Mouse (Mus musculus): ENCODE data around the gene Bahd1. TPM values are rescaled to one million over a fixed set of nuclear protein-coding genes. Genes with fewer than 3 reads are reported as not detected.

The Bahd1 gene
- polyA plus RNA-seq, 1 experiment from 2014 or later: 3.8 TPM

GRCm38 (mm10) chr2:118959644-118960043 is 59.5 kb downstream of the Bahd1 start:
- WGBS: 14% methylated on average over 2 of the region's 2 CpGs
- Histone ChIP-seq H3K27ac (no peak overlapping the region), H3K4me1 (no peaks in the 10 kb centered on the region), H3K27me3 (no peaks in the 10 kb centered on the region), H3K9me3 (replicated peaks) (no peaks in the 10 kb centered on the region), H3K4me2 (no peak overlapping the region), H3K9ac (no peak overlapping the region), H3K36me3 (no peaks in the 10 kb centered on the region), H3K4me3 (replicated peaks) (no peak overlapping the region)
- no peak for ATAC-seq (replicated peaks; ENCODE audit: low FRiP score)

- Histone ChIP-seq H3K4me1 (no peaks in the 10 kb centered on the region), H3K27me3 (no peaks in the 10 kb centered on the region), H3K9ac (no peak overlapping the region), H3K4me2 (no peak overlapping the region), H3K27ac (no peak overlapping the region), H3K36me3 (no peaks in the 10 kb centered on the region), H3K4me3 (replicated peaks) (no peak overlapping the region), H3K9me3 (replicated peaks) (no peaks in the 10 kb centered on the region)
- 94% methylated on average over 2 of the region's 2 CpGs for WGBS
- ATAC-seq (replicated peaks; ENCODE audit: low FRiP score): no peak
Observed at GRCm38 (mm10) chr2:118960413-118960812, 60.2 kb downstream of the Bahd1 start.

DNA sequence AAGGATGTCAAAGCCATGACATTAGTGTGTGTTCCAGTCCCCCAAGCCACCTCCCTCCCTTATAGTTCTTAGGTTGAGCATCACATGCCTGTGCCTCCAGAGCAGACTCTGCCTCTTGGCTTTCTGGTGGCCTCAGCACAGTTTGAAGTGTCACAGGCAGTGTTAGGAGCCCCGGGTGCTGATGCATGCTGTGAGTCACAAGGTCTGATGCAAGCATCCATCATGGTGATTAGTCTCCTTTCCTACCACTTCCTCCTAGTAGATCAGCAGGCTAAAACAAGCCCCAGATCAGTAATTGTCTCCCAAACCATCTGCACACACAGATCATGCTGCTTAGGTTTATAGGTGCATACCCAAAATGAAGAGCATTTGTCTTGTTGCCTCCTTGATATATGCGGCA is 61.4 kb downstream of the Bahd1 start:
- Histone ChIP-seq H3K27me3 (no peaks in the 10 kb centered on the region), H3K9ac (no peak overlapping the region), H3K4me1 (no peaks in the 10 kb centered on the region), H3K4me3 (replicated peaks) (no peak overlapping the region), H3K27ac (no peak overlapping the region), H3K9me3 (replicated peaks) (no peaks in the 10 kb centered on the region), H3K36me3 (no peaks in the 10 kb centered on the region), H3K4me2 (no peak overlapping the region)
- WGBS: 42% methylated on average over 2 of the region's 2 CpGs
- no peak for ATAC-seq (replicated peaks; ENCODE audit: low FRiP score)

DNA sequence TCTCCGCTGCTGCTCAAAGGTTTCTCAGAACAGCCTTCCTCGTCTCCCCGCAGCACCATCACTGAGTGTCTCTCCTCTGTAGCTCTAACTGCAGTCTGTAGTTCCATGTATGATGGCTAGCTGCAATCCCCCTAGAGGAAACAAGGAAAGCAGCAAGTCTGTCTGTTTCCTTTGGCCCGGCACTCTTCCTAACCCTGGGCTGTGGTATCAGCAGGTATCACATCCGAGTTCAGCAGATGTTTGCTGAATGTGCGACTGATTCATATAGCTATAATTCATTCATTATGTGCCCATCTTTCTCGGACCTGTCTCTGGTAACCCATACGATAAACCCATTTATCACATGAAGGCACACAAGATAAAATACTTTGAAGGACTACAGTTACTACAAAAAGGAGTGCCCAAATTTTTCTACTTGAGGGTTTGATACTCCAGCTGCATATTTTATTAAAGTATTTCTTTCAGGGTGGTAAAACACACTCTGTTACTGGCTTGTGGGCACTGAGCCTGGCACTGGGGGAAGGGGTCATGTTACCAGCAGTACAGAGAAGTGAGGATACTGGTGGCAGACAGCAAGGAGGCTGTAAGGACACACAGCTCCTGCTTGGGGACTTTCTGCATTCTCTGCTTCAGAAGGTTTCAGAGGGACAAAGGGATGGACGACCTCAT is 63.0 kb downstream of the Bahd1 start:
- WGBS: 51% methylated on average over 9 of the region's 9 CpGs
- Histone ChIP-seq H3K4me2 (no peak overlapping the region), H3K27ac (no peak overlapping the region), H3K36me3 (no peaks in the 10 kb centered on the region), H3K27me3 (no peaks in the 10 kb centered on the region), H3K9me3 (replicated peaks) (no peaks in the 10 kb centered on the region), H3K4me1 (no peaks in the 10 kb centered on the region), H3K4me3 (replicated peaks) (no peak overlapping the region), H3K9ac (no peak overlapping the region)
- ATAC-seq (replicated peaks; ENCODE audit: low FRiP score): 0 out of 2 replicates have a peak, but pooled peaks have one; percentile 18

GRCm38 (mm10) chr2:118963676-118964012 is 63.5 kb downstream of the Bahd1 start:
- ATAC-seq (replicated peaks; ENCODE audit: low FRiP score): 0 out of 2 replicates have a peak, but pooled peaks have one; percentile 49
- Histone ChIP-seq H3K9ac (no peak overlapping the region), H3K36me3 (no peaks in the 10 kb centered on the region), H3K4me1 (no peaks in the 10 kb centered on the region), H3K27me3 (no peaks in the 10 kb centered on the region), H3K27ac (no peak overlapping the region), H3K4me2 (no peak overlapping the region), H3K9me3 (replicated peaks) (no peaks in the 10 kb centered on the region), H3K4me3 (replicated peaks) (no peak overlapping the region)
- 70% methylated on average over 7 of the region's 7 CpGs for WGBS

DNA sequence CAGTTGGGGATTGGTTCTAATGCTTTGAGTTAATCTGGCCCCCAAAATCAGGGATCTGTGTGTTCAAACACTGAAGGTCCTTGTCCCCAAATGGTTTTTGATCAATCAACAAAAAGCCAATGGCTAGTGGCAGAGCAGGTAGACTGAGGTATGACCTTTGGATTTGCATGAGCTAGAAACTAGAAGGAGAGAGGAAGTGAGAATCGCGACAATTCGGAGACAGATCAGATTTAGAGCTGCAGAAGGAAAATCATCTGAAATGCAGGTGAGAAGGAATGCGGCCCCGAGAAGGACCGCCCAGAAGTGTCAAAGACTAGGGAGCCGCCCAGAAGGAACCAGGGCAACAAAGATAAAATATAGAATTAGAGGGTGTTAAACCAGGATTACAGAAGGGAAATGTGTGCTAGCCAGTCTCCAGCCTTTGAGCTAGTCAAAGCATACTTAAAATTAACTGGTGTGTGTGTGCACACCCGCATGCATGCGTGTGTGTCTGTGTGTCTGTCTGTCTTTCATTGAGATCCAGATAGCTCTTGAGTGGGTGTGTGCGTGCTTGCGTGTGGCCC is 69.5 kb downstream of the Bahd1 start:
- no peak overlapping the region for H3K9ac ChIP-seq
- 85% methylated on average over 11 of the region's 11 CpGs for WGBS

DNA sequence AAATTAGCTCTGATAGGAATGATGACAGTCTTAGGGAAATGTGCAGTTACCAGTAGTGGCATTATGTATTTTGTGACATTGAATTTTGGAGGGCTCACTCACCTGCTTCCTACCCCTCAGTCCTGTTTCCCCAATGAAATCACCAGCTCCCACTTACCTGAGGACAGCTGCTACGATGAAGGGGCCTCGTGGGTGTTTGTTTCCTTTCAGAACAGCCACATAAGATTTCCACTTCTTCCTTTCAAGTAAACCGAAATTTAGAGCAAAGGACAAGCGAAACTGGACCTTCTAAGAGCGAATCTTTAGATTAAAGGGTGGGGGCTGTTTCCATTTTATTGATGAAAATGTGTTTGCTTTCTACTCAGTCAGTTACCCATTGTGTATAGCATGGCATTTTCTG is 71.9 kb downstream of the Bahd1 start:
- H3K27me3 ChIP-seq: peaks cover 48% of the 10 kb centered on the region
- H3K36me3 ChIP-seq: no peaks in the 10 kb centered on the region
- no peak overlapping the region for H3K4me3 ChIP-seq (replicated peaks)
- no peak for ATAC-seq (replicated peaks; ENCODE audit: low FRiP score)
- H3K9ac ChIP-seq: no peak overlapping the region
- H3K4me2 ChIP-seq: peak overlapping the region; percentile 64
- WGBS: 85% methylated on average over 5 of the region's 5 CpGs
- no peak overlapping the region for H3K27ac ChIP-seq
- H3K9me3 ChIP-seq (replicated peaks): no peaks in the 10 kb centered on the region
- H3K4me1 ChIP-seq: peaks cover 21% of the 10 kb centered on the region

More for the DNA sequence above, 69.5 kb downstream of the Bahd1 start:
- no peak overlapping the region for H3K27ac ChIP-seq
- H3K4me1 ChIP-seq: 0 out of 2 replicates have a peak, but pooled peaks cover 3% of the 10 kb centered on the region
- ATAC-seq (replicated peaks; ENCODE audit: low FRiP score): no peak
- no peak overlapping the region for H3K4me2 ChIP-seq
- H3K36me3 ChIP-seq: no peaks in the 10 kb centered on the region
- H3K9me3 ChIP-seq (replicated peaks): no peaks in the 10 kb centered on the region
- H3K27me3 ChIP-seq: peaks cover 25% of the 10 kb centered on the region
- H3K4me3 ChIP-seq (replicated peaks): no peak overlapping the region

GRCm38 (mm10) chr2:118972687-118973376 is 72.7 kb downstream of the Bahd1 start:
- Histone ChIP-seq H3K9ac (peak overlapping the region; percentile 8; the same call in 1 of the 2 replicates), H3K4me3 (replicated peaks) (peak overlapping the region; percentile 36), H3K27ac (no peak overlapping the region), H3K36me3 (no peaks in the 10 kb centered on the region), H3K27me3 (peaks cover 56% of the 10 kb centered on the region), H3K4me2 (peak overlapping the region; percentile 64), H3K9me3 (replicated peaks) (no peaks in the 10 kb centered on the region), H3K4me1 (peaks cover 21% of the 10 kb centered on the region)
- WGBS: under 1% methylated on average over 33 of the region's 33 CpGs
- peak; percentile 86 for ATAC-seq (replicated peaks; ENCODE audit: low FRiP score)

Other genes starting within 250 kb of the Bahd1 start
- 0.84 and 1.3 TPM in 2 replicates for gene Pak6, start 237.1 kb upstream of the Bahd1 start, polyA plus RNA-seq (2015; fragmentation: Nextera tagmentation; extraction: Ambion mirVana)
- 0.28 and 0.39 TPM in 2 replicates for gene Ankrd63, start 196.4 kb upstream of the Bahd1 start, polyA plus RNA-seq (2015; fragmentation: Nextera tagmentation; extraction: Ambion mirVana)
- gene Plcb2, start 171.9 kb upstream of the Bahd1 start, polyA plus RNA-seq (2015; fragmentation: Nextera tagmentation; extraction: Ambion mirVana): 1.5 and 1.9 TPM in 2 replicates
- gene Inafm2, start 154.6 kb upstream of the Bahd1 start, polyA plus RNA-seq (2015; fragmentation: Nextera tagmentation; extraction: Ambion mirVana): 14.0 and 15.6 TPM in 2 replicates
- gene Ccdc9b, start 137.7 kb upstream of the Bahd1 start, polyA plus RNA-seq (2015; fragmentation: Nextera tagmentation; extraction: Ambion mirVana): 1.0 and 1.2 TPM in 2 replicates
- 1.1 TPM in 1 of 2 replicates, not detected in the other for gene Phgr1, start 127.6 kb upstream of the Bahd1 start, polyA plus RNA-seq (2015; fragmentation: Nextera tagmentation; extraction: Ambion mirVana)
- gene Disp2, start 120.7 kb upstream of the Bahd1 start, polyA plus RNA-seq (2015; fragmentation: Nextera tagmentation; extraction: Ambion mirVana): 0.40 and 2.1 TPM in 2 replicates
- gene Knstrn, start 86.4 kb upstream of the Bahd1 start, polyA plus RNA-seq (2015; fragmentation: Nextera tagmentation; extraction: Ambion mirVana): 120 and 124 TPM in 2 replicates
- 71.6 and 82.8 TPM in 2 replicates for gene Ivd, start 38.4 kb upstream of the Bahd1 start, polyA plus RNA-seq (2015; fragmentation: Nextera tagmentation; extraction: Ambion mirVana)
- 25.9 and 28.4 TPM in 2 replicates for gene Chst14, start 26.1 kb downstream of the Bahd1 start, polyA plus RNA-seq (2015; fragmentation: Nextera tagmentation; extraction: Ambion mirVana)
- 21.8 and 23.3 TPM in 2 replicates for gene Ccdc32, start 129.0 kb downstream of the Bahd1 start, polyA plus RNA-seq (2015; fragmentation: Nextera tagmentation; extraction: Ambion mirVana)
- 4.2 and 4.8 TPM in 2 replicates for gene Rpusd2, start 134.4 kb downstream of the Bahd1 start, polyA plus RNA-seq (2015; fragmentation: Nextera tagmentation; extraction: Ambion mirVana)
- 52.4 and 53.7 TPM in 2 replicates for gene Knl1, start 146.7 kb downstream of the Bahd1 start, polyA plus RNA-seq (2015; fragmentation: Nextera tagmentation; extraction: Ambion mirVana)
- gene Rad51, start 212.4 kb downstream of the Bahd1 start, polyA plus RNA-seq (2015; fragmentation: Nextera tagmentation; extraction: Ambion mirVana): 48.8 and 49.7 TPM in 2 replicates